In genomic region chr2:37780270-37780929, GRCm38 (mm10) we compare ENCODE assay signal across 9 mouse cellular contexts. TPM values are rescaled to one million over a fixed set of nuclear protein-coding genes. Genes with fewer than 3 reads are reported as not detected.
DNase-seq lines count a peak whose midpoint lies in the region; ATAC-seq and TF ChIP-seq lines count a peak whose summit lies in the region.
"Had no signal": no experiment of that assay in that cellular context is flagged by ENCODE, and none has a peak within 500 bp of the region (broad histone marks: within the 10 kb centered on the region; RNA-seq: fewer than 3 reads in every experiment).

No protein-coding gene starts in this region.

- H3K27me3 ChIP-seq in forebrain, embryonic 15.5 days = no peaks in the 10 kb centered on the region
- H3K27me3 ChIP-seq in intestine, postnatal 0 days (replicated peaks; ENCODE audit: control insufficient read depth, insufficient read depth, low read length) = peaks cover 8% of the 10 kb centered on the region
- H3K27me3 ChIP-seq: Patski had no signal

- 2% methylated on average over 14 of the region's 14 CpGs for WGBS in forebrain, embryonic 15.5 days
- WGBS in intestine, postnatal 0 days = 3% methylated on average over 14 of the region's 14 CpGs
- WGBS in olfactory bulb, adult 2 months = 14% methylated on average over 14 of the region's 14 CpGs

- H3K27ac ChIP-seq in forebrain, embryonic 15.5 days (replicated peaks) = peak overlapping the region; percentile 25; the same call in 1 of the 2 replicates
- H3K27ac ChIP-seq in intestine, postnatal 0 days (ENCODE audit: low read depth, low read length) = no peak overlapping the region
- H3K27ac ChIP-seq in olfactory bulb, adult 2 months (ENCODE audit: insufficient read depth, low read depth, low read length) = no peak overlapping the region

- peak overlapping the region; percentile 26 for H3K4me3 ChIP-seq in forebrain, embryonic 15.5 days
- H3K4me3 ChIP-seq in intestine, postnatal 0 days (ENCODE audit: low read depth, low read length) = peak overlapping the region; percentile 16; the same call in 1 of the 2 replicates
- H3K4me3 ChIP-seq in olfactory bulb, adult 2 months (ENCODE audit: insufficient read depth, low read depth, low read length) = peak overlapping the region; percentile 38

- DNase-seq in urinary bladder, postnatal 14 days (ENCODE audit: low spot score) = peak; percentile 59
- no peak for DNase-seq in urinary bladder, adult 2 months (ENCODE audit: low spot score)
- DNase-seq in lung, adult 18-20 months = peak; percentile 65 to 72
- no peak for DNase-seq in left cerebral cortex, postnatal 14 days (ENCODE audit: low spot score in 2 of 2)
- no peak for DNase-seq in layer of hippocampus, postnatal 36 days

- TF ChIP-seq POLR2A in olfactory bulb, adult 2 months (IDR thresholded peaks at IDR 0.05; ENCODE audit: insufficient read depth, low read depth, low read length) = no peak

- no peaks in the 10 kb centered on the region for H3K36me3 ChIP-seq in forebrain, embryonic 15.5 days
- H3K36me3 ChIP-seq in intestine, postnatal 0 days (ENCODE audit: control insufficient read depth, insufficient read depth) = no peaks in the 10 kb centered on the region

- no peaks in the 10 kb centered on the region for H3K9me3 ChIP-seq in forebrain, embryonic 15.5 days
- no peaks in the 10 kb centered on the region for H3K9me3 ChIP-seq in intestine, postnatal 0 days (ENCODE audit: control insufficient read depth)

- peak; percentile 26 for ATAC-seq in forebrain, embryonic 15.5 days (replicated peaks)
- ATAC-seq in intestine, postnatal 0 days = peak; percentile 46
- ATAC-seq: Patski had no signal

- peaks cover 61% of the 10 kb centered on the region for H3K4me1 ChIP-seq in forebrain, embryonic 15.5 days
- H3K4me1 ChIP-seq in intestine, postnatal 0 days (replicated peaks; ENCODE audit: control insufficient read depth, insufficient read depth, low read length) = 0 out of 2 replicates have a peak, but pooled peaks cover 3% of the 10 kb centered on the region
- peaks cover 22% of the 10 kb centered on the region for H3K4me1 ChIP-seq in olfactory bulb, adult 2 months (ENCODE audit: control insufficient read depth, insufficient read depth, low read length)

- intact Hi-C loops in left cerebral cortex, postnatal 14 days (cut with DNase I) = no loop called here

- peak overlapping the region; percentile 27; the same call in 1 of the 2 replicates for H3K9ac ChIP-seq in forebrain, embryonic 15.5 days (replicated peaks)
- H3K9ac ChIP-seq in intestine, postnatal 0 days (ENCODE audit: low read depth, low read length) = no peak overlapping the region

- TF ChIP-seq CTCF in intestine, postnatal 0 days (IDR thresholded peaks at IDR 0.05; ENCODE audit: low read depth) = no peak
- TF ChIP-seq CTCF in olfactory bulb, adult 2 months (IDR thresholded peaks at IDR 0.05; ENCODE audit: insufficient read depth, low read depth, low read length) = no peak

- H3K4me2 ChIP-seq in forebrain, embryonic 15.5 days (replicated peaks) = peak overlapping the region; percentile 39
- H3K4me2 ChIP-seq in intestine, postnatal 0 days (replicated peaks; ENCODE audit: low read depth) = peak overlapping the region; percentile 54

RNA-seq across cellular contexts. Expression of gene Crb2, which starts 4.4 kb away (rescaled TPM):
- 3.3 and 4.5 TPM in 2 replicates for polyA plus RNA-seq in urinary bladder, adult 2 months (2012; rRNA removed)
- 7.1 and 8.4 TPM in 2 replicates for polyA plus RNA-seq in forebrain, embryonic 15.5 days (2015; fragmentation: Nextera tagmentation; extraction: Ambion mirVana)
- polyA plus RNA-seq in intestine, postnatal 0 days (2015; fragmentation: Nextera tagmentation; extraction: Ambion mirVana) = 0.51 and 0.60 TPM in 2 replicates
- polyA plus RNA-seq in olfactory bulb, adult 2 months (2012; ENCODE audit: insufficient read depth, insufficient read length, low replicate concordance, missing spikeins) = not detected in 2 replicates
- total RNA-seq in left cerebral cortex, postnatal 14 days (2021) = 1 to 10 TPM; 5.2 to 5.6 TPM
- 1 to 10 TPM; 3.3 TPM for total RNA-seq in layer of hippocampus, postnatal 36 days (2021)

Comparison
In these comparisons a context has a peak if more than half of its experiments do, and no peak if none do; other contexts are left out.
1. DNase-seq: peak in urinary bladder, postnatal 14 days (single experiment) and lung, adult 18-20 months (2 of 2); none in urinary bladder, adult 2 months (single experiment), left cerebral cortex, postnatal 14 days (0 of 2) and layer of hippocampus, postnatal 36 days (0 of 2).
2. Peak in every context shown above with its lines, with median percentiles within 50 percentile points of each other: H3K4me3 ChIP-seq.